Mouse (Mus musculus) urinary bladder, postnatal 4 days (tissue): Measurements from ENCODE around the gene Maats1.
"Not testable (repeated sequence)": the region's sequence is repeated elsewhere in the genome, so short reads cannot be mapped to it uniquely, and the experiment has no call there.

Source experiments
- DNase-seq, 2 experiments: peaks; one replicate each; pipeline ENCODE4 v3.0.0; 2021 to 2022; ENCODE audit warnings: low spot score in 2 of 2

Gene Maats1

DNA sequence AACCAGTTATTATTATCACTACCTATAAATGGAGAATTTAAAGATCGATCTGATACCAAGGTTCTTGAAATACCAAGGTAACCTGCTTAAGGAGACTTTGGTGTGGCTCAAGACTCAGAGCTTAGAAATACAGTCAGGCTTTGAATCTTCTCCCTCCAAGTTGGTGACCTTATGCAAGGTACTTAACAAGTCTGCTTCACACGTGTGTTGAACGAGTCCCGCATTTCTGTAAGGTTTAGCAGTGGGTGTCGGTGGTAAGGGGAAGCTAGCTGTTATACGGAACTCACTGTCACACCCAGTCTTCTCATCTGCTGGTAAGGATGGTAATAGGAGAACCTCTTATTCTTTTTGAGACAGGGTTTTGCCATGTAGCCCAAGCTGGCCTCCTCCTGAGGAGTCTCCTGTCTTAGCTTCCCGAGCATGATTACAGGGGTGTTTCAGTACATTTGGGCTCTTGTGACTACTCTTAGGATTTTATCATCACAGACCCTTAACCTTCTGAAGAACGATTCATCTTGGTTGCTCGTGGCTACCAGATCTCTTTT lies 6.3 kb upstream of the Maats1 start:
- no peak for DNase-seq

DNA sequence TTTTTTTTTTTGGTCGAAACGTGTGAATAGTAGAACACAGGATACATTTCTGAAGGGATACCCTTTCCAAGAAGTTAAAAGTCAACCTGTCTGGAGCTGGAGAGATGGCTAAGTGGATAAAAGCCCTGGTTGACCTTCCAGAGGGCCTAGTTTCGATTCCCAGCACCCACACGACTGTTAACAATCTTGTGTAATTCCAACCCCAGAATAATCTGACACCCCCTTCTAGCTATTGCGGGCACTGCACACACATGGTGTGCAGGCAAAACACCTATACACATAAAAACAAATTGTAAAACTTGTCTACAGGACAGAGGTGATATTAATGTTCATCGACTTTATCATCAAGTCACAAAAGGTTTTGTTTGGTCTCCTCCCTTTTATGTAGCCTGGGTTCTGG lies 5.6 kb upstream of the Maats1 start:
- no peak for DNase-seq

GRCm38 (mm10) chr16:38346529-38347325 lies 4.8 kb upstream of the Maats1 start, which contains the start of the genes Cox17 and Gm21987:
TSS of gene Cox17 (plus strand) at chr16:38346991.
TSS of gene Gm21987 (plus strand) at chr16:38347040.
- DNase-seq, result peak; percentile 88 to 90

- no peak for DNase-seq
These were observed 3.2 kb upstream of the Maats1 start for GRCm38 (mm10) chr16:38344941-38345725.

DNA sequence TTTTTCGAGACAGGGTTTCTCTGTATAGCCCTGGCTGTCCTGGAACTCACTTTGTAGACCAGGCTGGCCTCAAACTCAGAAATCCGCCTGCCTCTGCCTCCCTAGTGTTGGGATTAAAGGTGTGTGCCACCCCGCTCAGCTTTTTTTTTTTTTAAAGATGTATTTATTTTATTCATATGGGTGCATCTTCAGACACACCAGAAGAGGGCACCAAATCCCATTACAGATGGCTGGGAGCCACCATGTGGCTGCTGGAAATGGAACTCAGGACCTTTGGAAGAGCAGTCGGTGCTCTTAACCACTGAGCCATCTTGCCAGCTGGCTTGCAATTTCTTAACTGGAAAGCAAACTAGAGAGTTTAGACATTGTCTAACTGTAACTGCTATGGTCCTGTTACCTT lies 3.9 kb downstream of the Maats1 start:
- not testable (repeated sequence) for DNase-seq

GRCm38 (mm10) chr16:38334431-38334830 lies 7.5 kb downstream of the Maats1 start:
- no peak for DNase-seq

DNA sequence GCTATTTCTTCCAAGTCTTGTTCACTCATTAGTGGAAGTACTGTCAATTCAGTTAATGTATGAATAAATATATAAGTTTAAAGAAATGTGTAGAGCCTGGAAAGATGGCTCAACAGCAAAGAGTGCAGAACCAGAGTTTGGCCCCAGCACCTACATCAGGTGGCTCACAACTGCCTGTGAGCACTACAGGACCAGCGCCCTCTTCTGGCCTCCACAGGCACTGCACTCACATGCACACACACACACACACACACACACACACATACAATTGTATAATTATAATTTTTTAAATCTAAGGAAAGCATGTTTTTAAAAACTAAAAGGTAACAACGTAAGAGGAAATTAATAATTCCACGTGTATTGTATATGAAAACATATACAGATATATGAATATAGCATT lies 12.6 kb downstream of the Maats1 start:
- DNase-seq, result no peak

DNA sequence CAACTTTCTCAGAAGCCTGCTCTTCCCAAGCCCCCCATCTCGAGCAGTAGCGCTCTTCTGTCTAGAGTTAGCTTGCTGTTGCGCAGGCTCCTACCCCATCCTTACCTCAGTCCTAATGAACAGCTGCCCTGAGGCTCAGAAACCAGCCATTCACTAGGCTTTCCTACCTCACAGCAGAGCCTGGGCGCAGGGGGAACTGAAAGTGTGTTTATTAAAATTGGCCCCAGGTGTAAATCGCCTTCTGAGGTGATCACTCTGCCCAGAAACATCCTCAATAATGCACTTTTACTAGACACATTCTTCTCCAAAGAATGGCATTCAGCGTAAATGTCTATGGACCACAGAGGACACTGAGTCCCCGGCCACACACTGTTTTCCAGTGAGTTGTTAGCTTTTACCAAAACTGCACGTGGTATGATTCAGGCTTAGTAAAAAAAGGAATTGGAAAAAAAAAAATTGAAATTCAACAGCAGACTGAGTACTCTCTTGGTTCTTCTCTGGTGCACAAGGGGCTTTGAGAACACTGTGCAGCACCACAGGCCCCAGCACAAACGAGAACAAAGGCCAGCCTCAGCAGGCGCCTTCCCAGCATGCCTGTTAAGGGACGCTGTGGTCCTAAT lies 15.1 kb downstream of the Maats1 start:
- DNase-seq, result no peak

DNA sequence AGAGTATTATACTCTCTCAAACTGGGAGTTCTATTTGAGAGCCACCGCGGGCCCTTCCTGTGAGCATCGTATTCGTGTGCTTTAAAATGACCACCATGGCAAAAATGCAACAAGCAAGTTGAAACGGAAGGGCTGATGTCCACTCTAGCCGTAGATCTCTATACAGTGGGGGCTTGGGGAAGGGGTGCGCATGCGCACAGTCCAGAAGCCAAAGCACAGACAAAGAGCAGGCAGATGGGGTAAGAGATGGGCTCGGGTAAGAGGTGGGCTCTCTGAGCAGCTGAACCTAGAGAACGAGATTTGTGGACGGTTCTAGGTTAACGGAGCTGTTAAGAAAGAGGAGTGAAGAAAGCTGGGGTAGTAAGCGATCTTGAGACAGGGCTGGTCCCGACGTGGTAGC lies 17.6 kb downstream of the Maats1 start:
- no peak for DNase-seq

DNA sequence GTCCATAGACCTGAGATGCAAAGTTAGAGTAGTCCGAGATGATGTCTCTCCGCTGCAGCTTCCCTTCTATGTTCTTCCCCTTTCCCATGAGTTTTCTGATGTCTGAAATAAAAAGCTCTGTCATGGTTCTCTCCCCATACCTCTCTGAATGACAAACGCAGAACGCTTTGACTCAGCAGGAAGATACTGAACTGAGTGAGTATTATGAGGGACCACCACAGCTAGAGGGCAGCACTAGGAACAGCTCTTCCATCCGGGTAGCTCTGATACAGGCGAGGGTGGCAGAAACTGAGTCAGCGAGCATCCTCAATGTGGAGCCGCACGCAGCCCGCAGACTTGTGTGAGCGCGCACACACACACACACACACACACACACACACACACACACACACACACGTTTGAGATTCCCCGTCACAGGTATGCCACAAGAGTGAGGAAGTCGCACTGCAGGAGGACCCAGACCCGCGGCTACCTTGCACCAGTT lies 20.4 kb downstream of the Maats1 start:
- DNase-seq, result no peak

GRCm38 (mm10) chr16:38319087-38319486 lies 22.9 kb downstream of the Maats1 start:
- DNase-seq, result no peak

DNA sequence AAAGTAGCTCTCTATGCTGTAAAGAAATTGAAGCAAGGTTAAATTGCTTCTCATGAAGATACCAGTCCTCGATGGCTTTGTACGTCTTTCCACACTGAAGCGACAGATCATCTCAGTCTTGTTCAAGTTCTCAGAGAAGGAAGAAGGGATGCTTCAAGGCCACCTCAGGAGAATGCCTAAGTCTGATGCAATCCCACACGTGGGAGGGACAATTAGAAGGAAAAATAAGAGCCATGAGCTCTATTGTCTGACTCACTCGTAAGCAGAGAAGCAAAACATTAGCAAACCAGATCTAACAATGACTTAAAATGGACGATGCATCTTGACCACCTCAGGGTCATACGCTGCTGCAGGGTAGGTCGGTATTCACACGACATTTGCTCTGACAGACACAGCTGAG lies 23.5 kb downstream of the Maats1 start:
- DNase-seq, result no peak

DNA sequence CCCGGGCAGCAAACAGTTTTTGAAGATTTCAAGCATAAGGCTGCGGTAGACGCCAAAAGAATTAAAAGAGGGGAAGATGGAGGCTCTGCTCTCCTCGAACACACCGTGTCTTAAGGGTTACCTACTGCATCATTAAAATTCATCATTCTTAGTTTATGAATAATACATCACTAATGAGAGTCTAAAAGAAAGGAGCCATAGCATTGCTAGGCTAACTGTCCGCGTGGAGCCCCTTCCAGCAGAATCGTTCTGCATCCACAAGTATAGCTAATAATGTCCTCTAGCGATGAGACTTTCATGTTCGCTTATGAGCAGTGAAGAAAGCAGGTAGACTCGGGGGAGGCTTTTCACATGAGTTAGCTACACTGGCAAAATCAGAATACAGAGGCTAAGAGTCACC lies 33.7 kb downstream of the Maats1 start:
- DNase-seq, result no peak

GRCm38 (mm10) chr16:38307651-38308050 lies 34.3 kb downstream of the Maats1 start:
- DNase-seq, result no peak

DNA sequence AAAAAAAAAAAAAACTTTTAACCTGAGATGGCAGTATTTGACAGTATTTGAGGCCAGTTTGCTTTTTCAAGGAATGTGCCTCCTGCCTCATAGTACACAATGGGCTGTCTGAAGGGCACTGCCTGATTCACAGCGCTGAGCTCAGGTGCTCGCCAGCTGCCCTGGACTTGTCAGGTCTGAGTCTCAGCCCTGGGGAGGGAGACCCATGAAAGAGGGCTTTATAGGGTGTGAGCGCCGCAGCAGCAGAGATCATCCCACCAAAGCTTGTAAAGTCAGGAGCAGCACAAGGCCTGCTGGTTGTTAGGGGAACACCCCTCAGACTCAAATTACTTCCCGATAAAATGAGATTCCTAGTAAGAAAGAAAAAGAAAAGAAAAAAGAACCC lies 34.7 kb downstream of the Maats1 start:
- DNase-seq, result no peak

- no peak for DNase-seq
These were observed 35.2 kb downstream of the Maats1 start for GRCm38 (mm10) chr16:38306571-38307220.

GRCm38 (mm10) chr16:38304460-38305194 lies 37.3 kb downstream of the Maats1 start:
- DNase-seq, result no peak

DNA sequence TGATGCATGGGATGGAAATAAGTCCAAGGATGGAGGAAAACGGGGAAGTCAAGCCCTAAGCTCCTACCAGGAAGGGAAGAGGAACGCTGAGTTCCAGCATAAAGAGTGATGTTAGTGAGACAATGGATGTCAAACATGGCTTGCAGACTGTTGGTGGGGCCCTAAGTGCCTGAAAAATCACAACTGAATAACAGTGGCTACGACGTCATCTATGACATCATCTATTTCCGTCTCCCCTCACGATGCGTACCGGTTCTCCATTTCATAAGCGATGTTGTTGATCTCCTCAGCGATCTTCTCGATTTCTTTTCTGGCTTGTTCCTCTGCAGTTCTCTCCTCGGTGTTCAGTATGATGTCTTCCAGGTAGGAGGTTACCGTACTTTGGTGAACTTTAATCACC lies 39.6 kb downstream of the Maats1 start:
- DNase-seq, result no peak

DNA sequence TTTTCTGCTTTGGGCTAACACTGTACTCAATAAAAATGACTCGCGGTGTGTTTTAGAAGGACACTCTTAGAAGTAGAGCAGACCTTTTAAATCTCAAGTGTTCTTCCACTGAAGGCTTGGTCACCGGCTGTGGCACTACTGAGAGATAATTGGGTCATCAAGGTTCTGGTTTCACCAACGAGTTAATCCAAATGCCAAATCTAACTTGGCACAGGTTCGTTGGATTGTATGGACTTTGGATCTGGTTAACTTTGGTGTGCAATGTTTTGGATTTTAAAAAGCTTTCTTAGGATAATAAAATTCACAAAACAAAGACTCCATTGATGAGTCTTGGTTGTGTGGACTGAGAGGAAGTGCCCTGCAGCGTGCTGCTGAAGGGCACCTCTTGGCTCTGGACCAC lies 43.5 kb downstream of the Maats1 start:
- DNase-seq, result no peak

GRCm38 (mm10) chr16:38295349-38295930 lies 46.5 kb downstream of the Maats1 start:
- no peak for DNase-seq
